Mouse (Mus musculus): ENCODE measurements around the gene Patj.

The Patj gene

GRCm38 (mm10) chr4:98449564-98450263, 54.1 kb downstream of the Patj start:
- no peak for DNase-seq

- no peak for DNase-seq
These were observed 54.7 kb downstream of the Patj start for GRCm38 (mm10) chr4:98450308-98450707.

- DNase-seq: no peak
These were observed 55.2 kb downstream of the Patj start for GRCm38 (mm10) chr4:98450829-98451228.

GRCm38 (mm10) chr4:98451259-98451658, 55.7 kb downstream of the Patj start:
- no peak for DNase-seq

GRCm38 (mm10) chr4:98452725-98453124, 57.1 kb downstream of the Patj start:
- DNase-seq: no peak

- no peak for DNase-seq
These were observed 57.6 kb downstream of the Patj start for GRCm38 (mm10) chr4:98453231-98453630.

GRCm38 (mm10) chr4:98455352-98455751, 59.8 kb downstream of the Patj start:
- DNase-seq: no peak

GRCm38 (mm10) chr4:98455910-98456309, 60.3 kb downstream of the Patj start:
- DNase-seq: no peak

GRCm38 (mm10) chr4:98461804-98462341, 66.3 kb downstream of the Patj start:
- DNase-seq: no peak

- DNase-seq: no peak
These were observed 69.9 kb downstream of the Patj start for GRCm38 (mm10) chr4:98465476-98465875.

GRCm38 (mm10) chr4:98465886-98466285, 70.3 kb downstream of the Patj start:
- no peak for DNase-seq

- no peak for DNase-seq
These were observed 75.8 kb downstream of the Patj start for GRCm38 (mm10) chr4:98471376-98471775.

GRCm38 (mm10) chr4:98473491-98473890, 77.9 kb downstream of the Patj start:
- DNase-seq: peak; percentile 17

GRCm38 (mm10) chr4:98478005-98478404, 82.4 kb downstream of the Patj start:
- DNase-seq: no peak

- no peak for DNase-seq
These were observed 90.9 kb downstream of the Patj start for GRCm38 (mm10) chr4:98486475-98486874.

GRCm38 (mm10) chr4:98486901-98487300, 91.3 kb downstream of the Patj start:
- DNase-seq: no peak

- no peak for DNase-seq
These were observed 93.8 kb downstream of the Patj start for GRCm38 (mm10) chr4:98489386-98489785.

- no peak for DNase-seq
These were observed 102.8 kb downstream of the Patj start for GRCm38 (mm10) chr4:98498341-98498740.

GRCm38 (mm10) chr4:98500182-98500581, 104.6 kb downstream of the Patj start:
- DNase-seq: peak; percentile 17

- DNase-seq: no peak
These were observed 105.3 kb downstream of the Patj start for GRCm38 (mm10) chr4:98500875-98501274.

GRCm38 (mm10) chr4:98504743-98505142, 109.2 kb downstream of the Patj start:
- DNase-seq: no peak

- no peak for DNase-seq
These were observed 113.1 kb downstream of the Patj start for GRCm38 (mm10) chr4:98508471-98509271.

- peak; percentile 11 for DNase-seq
These were observed 114.4 kb downstream of the Patj start for GRCm38 (mm10) chr4:98509939-98510338.

- peak; percentile 22 for DNase-seq
These were observed 115.7 kb downstream of the Patj start for GRCm38 (mm10) chr4:98511296-98511695.

Data from lung, postnatal 14 days (tissue).